Mouse (Mus musculus) CH12.LX (cell line): Measurements from ENCODE around the gene Ajuba. TPM values are rescaled to one million over a fixed set of nuclear protein-coding genes. Genes with fewer than 3 reads are reported as not detected.

Experiments used
- DNase-seq: peaks from one replicate; pipeline ENCODE4 v3.0.0-alpha.2; 2013; ENCODE audit errors: extremely low read depth
- H3K27ac ChIP-seq: 2 replicates; pipeline ENCODE4 v1.5.1; 2012; ENCODE audit warnings: low read depth, mild to moderate bottlenecking, control low read depth, moderate library complexity; ENCODE audit not compliant: insufficient read depth
- H3K27me3 ChIP-seq: replicated peaks from 2 replicates; pipeline ENCODE3; 2012; ENCODE audit warnings: inconsistent platforms
- H3K36me3 ChIP-seq, 2 experiments: replicated peaks in 1 of 2; 2 replicates each; pipeline versions ENCODE3 to v1.6.1; 2012; ENCODE audit warnings: inconsistent platforms in 1 of 2, low read length in 1 of 2, mild to moderate bottlenecking in 1 of 2, mixed read lengths in 1 of 2, moderate library complexity in 1 of 2; ENCODE audit not compliant: control insufficient read depth in 1 of 2, insufficient read depth in 1 of 2
- H3K4me1 ChIP-seq, 2 experiments: 2 replicates each; pipeline ENCODE4 v1.6.1; 2012; ENCODE audit warnings: inconsistent platforms in 1 of 2, moderate library complexity in 1 of 2; ENCODE audit not compliant: insufficient read depth in 2 of 2, control insufficient read depth in 1 of 2
- H3K4me2 ChIP-seq: 2 replicates; pipeline ENCODE4 v1.6.1; 2012; ENCODE audit warnings: low read depth, mild to moderate bottlenecking, control low read depth; ENCODE audit not compliant: poor library complexity, insufficient read depth, severe bottlenecking
- H3K4me3 ChIP-seq, 3 experiments: fragments of 150-350 bp in 1 of 3; sonication (generic) in 1 of 3; replicated peaks in 1 of 3; 2 replicates each; pipeline versions ENCODE3 to v1.5.1; 2011 to 2012; ENCODE audit warnings: low read depth in 2 of 3, low read length in 2 of 3, mild to moderate bottlenecking in 2 of 3, moderate library complexity in 2 of 3, control low read depth in 1 of 3, improper control_type of control experiment in 1 of 3, inconsistent platforms in 1 of 3, mixed read lengths in 1 of 3; ENCODE audit not compliant: poor library complexity in 1 of 3
- H3K79me2 ChIP-seq: replicated peaks from 2 replicates; pipeline ENCODE4 v1.6.1; 2012; ENCODE audit warnings: mild to moderate bottlenecking, moderate library complexity; ENCODE audit not compliant: control insufficient read depth, poor library complexity, insufficient read depth, severe bottlenecking; ENCODE audit errors: extremely low read depth
- H3K9ac ChIP-seq: 2 replicates; pipeline ENCODE4 v1.6.1; 2012; ENCODE audit warnings: low read depth, mild to moderate bottlenecking, control low read depth, moderate library complexity; ENCODE audit not compliant: insufficient read depth
- H3K9me3 ChIP-seq: replicated peaks from 2 replicates; pipeline ENCODE3; 2012; ENCODE audit warnings: low read length, inconsistent platforms, mixed read lengths
- BHLHE40 ChIP-seq: IDR thresholded peaks from 2 replicates; pipeline ENCODE4 v1.6.1; 2011; ENCODE audit warnings: mild to moderate bottlenecking, low read depth, low read length, improper control_type of control experiment
- CHD1 ChIP-seq: IDR thresholded peaks from 2 replicates; pipeline ENCODE4 v1.6.1; 2012; ENCODE audit warnings: low read depth, low read length, improper control_type of control experiment, inconsistent platforms
- CHD2 ChIP-seq: IDR thresholded peaks from 2 replicates; pipeline ENCODE4 v1.6.1; 2011; ENCODE audit warnings: low read length, improper control_type of control experiment
- CTCF ChIP-seq, 2 experiments: IDR thresholded peaks in 1 of 2; conservative IDR thresholded peaks in 1 of 2; 2 replicates each; pipeline ENCODE4 v1.5.1; 2011 to 2012; ENCODE audit warnings: low read depth in 2 of 2, low read length in 2 of 2, improper control_type of control experiment in 1 of 2, inconsistent platforms in 1 of 2, mild to moderate bottlenecking in 1 of 2, moderate library complexity in 1 of 2
- E2F4 ChIP-seq: IDR thresholded peaks from 2 replicates; pipeline ENCODE4 v1.6.1; 2011; ENCODE audit warnings: low read depth, low read length, improper control_type of control experiment; ENCODE audit not compliant: insufficient replicate concordance
- ELF1 ChIP-seq: IDR thresholded peaks from 2 replicates; pipeline ENCODE4 v1.6.1; 2014; ENCODE audit warnings: low read depth, mild to moderate bottlenecking, inconsistent platforms, low read length, improper control_type of control experiment
- EP300 ChIP-seq: IDR thresholded peaks from 2 replicates; pipeline ENCODE4 v1.6.1; 2011; ENCODE audit warnings: low read length, improper control_type of control experiment
- ETS1 ChIP-seq: conservative IDR thresholded peaks from 2 replicates; pipeline ENCODE4 v1.6.1; 2012; ENCODE audit warnings: low read depth, mild to moderate bottlenecking, inconsistent platforms, low read length, improper control_type of control experiment, moderate library complexity
- GABPA ChIP-seq: IDR thresholded peaks from 2 replicates; pipeline ENCODE4 v1.6.1; 2012; ENCODE audit warnings: low read depth, low read length, improper control_type of control experiment, inconsistent platforms; ENCODE audit not compliant: insufficient replicate concordance
- JUN ChIP-seq: IDR thresholded peaks from 2 replicates; pipeline ENCODE4 v1.6.1; 2011; ENCODE audit warnings: low read depth, mild to moderate bottlenecking, low read length, improper control_type of control experiment, moderate library complexity; ENCODE audit not compliant: insufficient read depth
- JUND ChIP-seq: conservative IDR thresholded peaks from 2 replicates; pipeline ENCODE4 v1.6.1; 2011; ENCODE audit warnings: low read depth, low read length, improper control_type of control experiment
- MAFK ChIP-seq: IDR thresholded peaks from 2 replicates; pipeline ENCODE4 v1.6.1; 2011; ENCODE audit warnings: low read length, improper control_type of control experiment; ENCODE audit not compliant: insufficient replicate concordance
- MAX ChIP-seq: IDR thresholded peaks from 2 replicates; pipeline ENCODE4 v1.6.1; 2011; ENCODE audit warnings: low read length, improper control_type of control experiment
- MEF2A ChIP-seq: IDR thresholded peaks from 2 replicates; pipeline ENCODE4 v1.6.1; 2014; ENCODE audit warnings: low read depth, mild to moderate bottlenecking, inconsistent platforms, low read length, improper control_type of control experiment, borderline replicate concordance
- NELFE ChIP-seq: IDR thresholded peaks from 2 replicates; pipeline ENCODE4 v1.6.1; 2011; ENCODE audit warnings: low read depth, low read length, improper control_type of control experiment
- NRF1 ChIP-seq: IDR thresholded peaks from 2 replicates; pipeline ENCODE4 v1.6.1; 2014; ENCODE audit warnings: low read depth, mild to moderate bottlenecking, inconsistent platforms, low read length, improper control_type of control experiment, moderate library complexity
- POLR2A ChIP-seq: IDR thresholded peaks from 2 replicates; pipeline ENCODE4 v1.6.1; 2011; ENCODE audit warnings: low read depth, mild to moderate bottlenecking, improper control_type of control experiment, low read length
- POLR2AphosphoS2 ChIP-seq: IDR thresholded peaks from 2 replicates; pipeline ENCODE4 v1.6.1; 2011; ENCODE audit warnings: low read depth, low read length, improper control_type of control experiment
- RAD21 ChIP-seq: IDR thresholded peaks from 2 replicates; pipeline ENCODE4 v1.6.1; 2011; ENCODE audit warnings: low read depth, mild to moderate bottlenecking, low read length, improper control_type of control experiment, moderate library complexity
- RCOR1 ChIP-seq: conservative IDR thresholded peaks from 2 replicates; pipeline ENCODE4 v1.6.1; 2012; ENCODE audit warnings: low read depth, mild to moderate bottlenecking, inconsistent platforms, low read length, improper control_type of control experiment
- SIN3A ChIP-seq: IDR thresholded peaks from 2 replicates; pipeline ENCODE4 v1.6.1; 2012; ENCODE audit warnings: low read length, improper control_type of control experiment, inconsistent platforms
- SMC3 ChIP-seq: IDR thresholded peaks from 2 replicates; pipeline ENCODE4 v1.6.1; 2011; ENCODE audit warnings: low read depth, low read length, improper control_type of control experiment
- TBP ChIP-seq: conservative IDR thresholded peaks from 2 replicates; pipeline ENCODE4 v1.6.1; 2011; ENCODE audit warnings: low read depth, low read length, improper control_type of control experiment
- TCF12 ChIP-seq: IDR thresholded peaks from 2 replicates; pipeline ENCODE4 v1.6.1; 2014; ENCODE audit warnings: low read depth, mild to moderate bottlenecking, inconsistent platforms, low read length, improper control_type of control experiment
- UBTF ChIP-seq: IDR thresholded peaks from 2 replicates; pipeline ENCODE4 v1.6.1; 2012; ENCODE audit warnings: low read depth, mild to moderate bottlenecking, inconsistent platforms, low read length, improper control_type of control experiment, moderate library complexity
- USF2 ChIP-seq: conservative IDR thresholded peaks from 2 replicates; pipeline ENCODE4 v1.6.1; 2011; ENCODE audit warnings: low read depth, low read length, improper control_type of control experiment
- ZKSCAN1 ChIP-seq: IDR thresholded peaks from 2 replicates; pipeline ENCODE4 v1.6.1; 2012; ENCODE audit warnings: low read depth, inconsistent platforms, low read length, improper control_type of control experiment, borderline replicate concordance
- dilution Hi-C: fragments of 300-500 bp; cut with MboI; formaldehyde crosslinking; loops from 2 replicates; pipeline ENCODE4 v1.14.3; 2020; ENCODE audit warnings: low sequenced_read_pairs; ENCODE audit not compliant: extremely low pct_unique_long_range_greater_than_20kb, extremely low pct_ligation_motif_present
- in situ Hi-C: fragments of 300-500 bp; cut with MboI; formaldehyde crosslinking; loops from 3 replicates; pipeline ENCODE4 v1.14.3; 2019; ENCODE audit warnings: low sequenced_read_pairs, low pct_ligation_motif_present, low pct_unique_long_range_greater_than_20kb, mixed read lengths
- polyA plus RNA-seq: library from polyadenylated mRNA; unstranded; fragments of >175 nt; gene quantifications from 2 replicates; pipeline ENCODE4 v1.2.1, GENCODE M21; 2012; ENCODE audit warnings: low read depth; ENCODE audit not compliant: insufficient read length
- total RNA-seq, 2 experiments: library from RNA; depleted of rRNA; stranded (reverse); fragments of 300-350 nt in 1 of 2; fragments of >200 nt in 1 of 2; gene quantifications; 2 replicates each; pipeline ENCODE4 v1.2.3; 2012 to 2014

Ajuba gene
- total and polyA plus RNA-seq, 3 experiments, result 0.13 to 0.34 TPM; not detected in 1

DNA sequence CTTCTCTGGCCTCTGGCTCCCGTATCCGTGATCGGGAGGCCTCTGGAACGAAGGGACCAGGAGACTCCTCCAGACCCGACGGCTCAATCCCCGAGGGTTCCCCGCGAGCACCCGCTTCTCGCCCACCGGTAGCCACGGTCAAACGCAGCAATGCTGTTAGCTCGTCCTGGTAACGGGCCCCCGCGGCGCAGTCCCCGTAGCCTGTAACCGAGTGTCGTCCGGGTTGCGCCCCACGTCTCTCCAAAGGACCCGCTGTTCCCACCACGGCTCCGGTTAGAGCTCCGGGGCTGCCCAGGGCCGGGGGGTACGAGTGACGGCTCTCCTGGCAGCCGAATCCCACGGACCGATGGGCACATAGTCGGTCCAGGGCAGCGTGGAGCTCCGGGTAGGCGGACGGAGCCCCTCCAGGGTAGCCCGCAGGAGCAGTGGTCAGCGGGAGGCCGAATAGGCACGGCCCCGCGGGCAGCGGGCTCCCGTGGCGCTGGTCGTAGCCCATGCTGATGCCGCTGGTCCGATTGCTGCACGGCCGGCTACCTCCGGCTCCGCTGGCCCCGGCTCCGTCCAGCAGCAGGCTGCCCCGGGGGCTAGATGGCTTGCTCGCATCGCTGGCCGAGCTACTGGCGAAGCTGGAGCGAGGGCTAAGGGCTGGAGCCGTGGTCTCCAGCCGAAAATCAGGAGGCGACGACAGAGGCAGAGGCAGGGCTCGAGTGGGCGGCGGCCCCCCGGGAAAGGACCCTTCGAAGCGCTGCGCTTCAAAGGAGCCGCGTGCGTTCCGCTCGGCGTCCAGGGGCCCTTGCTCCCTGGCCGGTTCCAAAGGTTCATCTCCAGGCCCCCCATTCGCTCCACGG lies 893 bp downstream of the Ajuba start:
- Histone ChIP-seq H3K79me2 (no peaks in the 10 kb centered on the region), H3K27me3 (peaks cover 3% of the 10 kb centered on the region), H3K9me3 (peaks cover 26% of the 10 kb centered on the region), H3K27ac (no peak overlapping the region), H3K4me3 (no peak overlapping the region), H3K4me2 (no peak overlapping the region), H3K4me1 (peaks cover 0 to 17% of the 10 kb centered on the region in 2 experiments; a peak in 1 of 4 replicates), H3K9ac (no peak overlapping the region), H3K36me3 (no peaks in the 10 kb centered on the region)
- in situ Hi-C loops, result loop anchor here (10.0 kb wide), 1 partner anchor 58 kb away; no protein-coding TSS in a partner anchor
- no peak for TF ChIP-seq JUN
- TF ChIP-seq SIN3A, result no peak
- TF ChIP-seq NRF1, result no peak
- TF ChIP-seq MAFK, result no peak
- no peak for TF ChIP-seq CHD1
- TF ChIP-seq RAD21, result no peak
- no peak for TF ChIP-seq MEF2A
- TF ChIP-seq ELF1, result no peak
- no peak for TF ChIP-seq JUND
- no peak for TF ChIP-seq CHD2
- no peak for TF ChIP-seq POLR2AphosphoS2
- no peak for TF ChIP-seq UBTF
- TF ChIP-seq BHLHE40, result no peak
- TF ChIP-seq CTCF (conservative IDR thresholded peaks at IDR 0.05 in 1 of 2, IDR thresholded peaks at IDR 0.05 in 1 of 2; ENCODE audit: low read depth in 2 of 2, low read length in 2 of 2), result no peak
- TF ChIP-seq E2F4, result no peak
- no peak for TF ChIP-seq EP300
- TF ChIP-seq SMC3, result no peak
- TF ChIP-seq TBP, result no peak
- TF ChIP-seq MAX, result no peak
- no peak for TF ChIP-seq RCOR1
- dilution Hi-C loops, result no loop called here
- DNase-seq, result no peak

- Histone ChIP-seq H3K9ac (no peak overlapping the region), H3K27me3 (peaks cover 3% of the 10 kb centered on the region), H3K79me2 (no peaks in the 10 kb centered on the region), H3K27ac (no peak overlapping the region), H3K4me2 (no peak overlapping the region), H3K4me1 (peaks cover 0 to 17% of the 10 kb centered on the region in 2 experiments; a peak in 1 of 4 replicates), H3K4me3 (no peak overlapping the region), H3K9me3 (peaks cover 26% of the 10 kb centered on the region)
- DNase-seq, result no peak
- no peak for TF ChIP-seq JUND
- no peak for TF ChIP-seq MAX
- TF ChIP-seq MAFK, result no peak
- no peak for TF ChIP-seq TCF12
- no peak for TF ChIP-seq GABPA
- no peak for TF ChIP-seq POLR2A
- no peak for TF ChIP-seq USF2
- TF ChIP-seq NELFE, result no peak
- TF ChIP-seq ZKSCAN1, result no peak
- TF ChIP-seq RAD21, result no peak
- TF ChIP-seq BHLHE40, result no peak
- TF ChIP-seq ETS1, result no peak
- TF ChIP-seq, all 38 proteins: peak for 0
- in situ Hi-C loops, result loop anchor here (10.0 kb wide), 1 partner anchor 59 kb away; no protein-coding TSS in a partner anchor
- H3K36me3 ChIP-seq, result no peaks in the 10 kb centered on the region
- dilution Hi-C loops, result no loop called here
These were observed 1.7 kb downstream of the Ajuba start for GRCm38 (mm10) chr14:54575631-54576030.
